Mouse (Mus musculus): ENCODE data around the gene Synj2bp.
"Not testable (repeated sequence)": the region's sequence is repeated elsewhere in the genome, so short reads cannot be mapped to it uniquely, and the experiment has no call there.

- TF ChIP-seq CTCF (IDR thresholded peaks at IDR 0.05; ENCODE audit: control insufficient read depth, insufficient read depth, insufficient replicate concordance, low read depth, low read length); POLR2A (IDR thresholded peaks at IDR 0.05; ENCODE audit: control insufficient read depth, low read depth, low read length): not testable (repeated sequence)
Observed at GRCm38 (mm10) chr12:81496906-81497305, 35.8 kb downstream of the Synj2bp start.

Data from testis, adult 2 months (tissue).